Mouse (Mus musculus): Measurements from ENCODE around the gene Slc48a1.

Slc48a1 gene

DNA sequence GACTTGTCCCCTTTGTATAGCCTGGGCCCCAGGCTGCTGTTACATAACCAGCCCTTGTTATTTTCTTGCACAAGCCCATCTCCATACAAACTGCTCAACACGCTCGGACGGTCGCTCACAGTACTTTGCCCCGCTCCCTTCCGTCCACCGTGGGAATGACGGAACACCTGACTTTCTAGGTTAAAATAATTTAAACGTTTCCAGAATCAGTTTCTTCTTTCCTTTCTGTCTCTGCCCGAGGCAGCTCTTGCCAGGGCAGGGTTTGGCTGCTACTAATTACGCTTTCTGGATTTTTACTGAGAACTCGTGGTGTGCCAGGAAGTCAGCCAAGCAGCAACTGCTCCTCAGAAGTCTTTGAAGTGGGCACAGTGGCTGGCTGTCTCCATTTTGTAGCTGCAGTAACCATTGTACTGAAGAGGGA is 2.3 kb downstream of the Slc48a1 start:
- in situ Hi-C loops (cut with MboI, MseI) = loop anchor here (5.0 kb wide), 1 partner anchor 63 kb away; no protein-coding TSS in a partner anchor

DNA sequence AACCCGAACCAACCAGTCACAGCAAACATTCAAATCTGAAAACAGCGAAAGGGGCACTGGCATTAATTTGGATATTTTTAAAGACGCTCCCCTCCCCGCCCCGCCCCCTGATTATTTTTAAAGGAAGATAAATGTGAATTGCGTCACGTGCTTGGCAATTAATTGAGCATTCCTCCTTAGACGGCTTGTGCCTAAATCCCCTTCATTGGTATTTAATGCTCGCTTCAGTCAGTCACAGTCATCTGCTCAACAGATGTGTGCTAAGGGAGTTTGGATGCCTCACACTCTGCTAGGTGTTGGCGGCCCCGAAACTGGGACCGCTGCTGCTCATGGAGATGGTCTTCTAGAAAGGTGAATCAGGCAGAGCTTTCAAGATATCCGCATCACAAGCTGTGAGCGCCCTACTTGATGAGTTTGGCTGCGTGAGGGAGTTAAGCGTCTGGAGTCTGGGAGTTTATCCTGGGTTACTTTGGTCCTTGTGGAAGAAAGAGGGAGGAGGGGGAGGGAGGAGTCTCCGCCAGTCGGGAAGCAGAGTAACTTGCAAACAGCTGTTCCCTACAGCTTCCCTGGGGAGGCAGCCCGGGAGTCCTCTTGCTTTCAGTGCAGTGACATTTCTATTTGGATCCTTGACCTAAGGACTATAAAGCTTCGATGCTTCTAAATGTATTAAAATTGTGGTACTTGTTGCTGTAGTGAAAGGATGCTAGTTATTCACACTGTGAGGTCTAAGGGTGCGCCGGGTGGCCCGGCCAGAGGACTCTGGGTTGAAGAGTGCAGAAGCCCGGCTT is 3.8 kb downstream of the Slc48a1 start:
- in situ Hi-C loops (cut with MboI, MseI) = loop anchor here (5.0 kb wide), 1 partner anchor 65 kb away; no protein-coding TSS in a partner anchor

GRCm38 (mm10) chr15:97782749-97783105 is 4.4 kb downstream of the Slc48a1 start:
- in situ Hi-C loops (cut with MboI, MseI) = loop anchor here (5.0 kb wide), 1 partner anchor 65 kb away; no protein-coding TSS in a partner anchor

DNA sequence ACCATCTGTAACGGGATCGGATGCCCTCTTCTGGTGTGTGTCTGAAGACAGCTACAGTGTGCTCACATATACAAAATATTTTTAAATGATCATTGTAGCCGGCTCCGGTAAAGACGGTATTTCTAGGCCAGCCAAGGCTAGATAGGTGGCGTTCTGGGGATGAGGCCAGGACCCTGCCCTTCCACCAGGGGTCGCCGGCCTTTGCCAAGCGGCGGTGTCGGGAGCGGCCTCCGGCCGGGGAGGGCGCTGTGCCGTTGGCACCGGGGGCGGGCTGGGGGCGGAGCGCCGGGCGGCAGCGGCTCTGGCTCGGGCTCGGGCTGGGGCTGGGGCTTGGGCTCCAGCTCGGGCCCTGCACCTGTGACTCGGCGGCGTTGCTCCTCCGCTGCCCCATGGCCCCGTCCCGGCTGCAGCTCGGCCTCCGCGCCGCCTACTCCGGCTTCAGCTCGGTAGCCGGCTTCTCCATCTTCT is 5.8 kb downstream of the Slc48a1 start:
- in situ Hi-C loops (cut with MboI, MseI) = loop anchor here (5.0 kb wide), 1 partner anchor 67 kb away; no protein-coding TSS in a partner anchor

DNA sequence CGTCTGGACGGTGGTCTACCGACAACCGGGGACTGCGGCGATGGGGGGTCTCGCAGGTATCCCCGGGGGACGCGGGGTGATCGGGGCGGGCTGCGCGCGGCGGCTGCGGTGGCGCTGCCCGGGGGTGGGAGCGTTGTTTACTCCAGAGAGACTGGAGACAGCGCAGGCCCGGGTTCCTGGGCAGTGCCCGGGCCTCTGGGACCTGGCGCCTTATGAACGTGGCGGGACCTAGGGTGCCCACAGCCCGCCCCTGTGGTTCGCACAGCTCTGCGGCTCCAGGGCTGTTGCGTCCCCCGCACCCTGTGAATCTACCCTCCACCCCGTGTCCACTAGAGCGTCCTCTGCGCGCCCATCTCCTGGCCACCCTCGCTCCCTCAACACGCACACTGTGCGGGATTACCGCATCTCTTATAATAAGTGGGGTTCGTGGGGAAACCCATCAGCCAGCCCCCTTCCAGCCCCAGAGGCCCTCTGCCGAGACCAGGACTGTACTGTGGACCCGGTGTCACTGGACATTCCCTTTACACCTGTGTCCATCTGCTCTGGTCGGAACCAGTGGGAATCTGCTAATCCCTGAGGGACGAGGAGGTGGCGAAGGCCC is 6.3 kb downstream of the Slc48a1 start:
- in situ Hi-C loops (cut with MboI, MseI) = loop anchor here (5.0 kb wide), 1 partner anchor 67 kb away; no protein-coding TSS in a partner anchor

DNA sequence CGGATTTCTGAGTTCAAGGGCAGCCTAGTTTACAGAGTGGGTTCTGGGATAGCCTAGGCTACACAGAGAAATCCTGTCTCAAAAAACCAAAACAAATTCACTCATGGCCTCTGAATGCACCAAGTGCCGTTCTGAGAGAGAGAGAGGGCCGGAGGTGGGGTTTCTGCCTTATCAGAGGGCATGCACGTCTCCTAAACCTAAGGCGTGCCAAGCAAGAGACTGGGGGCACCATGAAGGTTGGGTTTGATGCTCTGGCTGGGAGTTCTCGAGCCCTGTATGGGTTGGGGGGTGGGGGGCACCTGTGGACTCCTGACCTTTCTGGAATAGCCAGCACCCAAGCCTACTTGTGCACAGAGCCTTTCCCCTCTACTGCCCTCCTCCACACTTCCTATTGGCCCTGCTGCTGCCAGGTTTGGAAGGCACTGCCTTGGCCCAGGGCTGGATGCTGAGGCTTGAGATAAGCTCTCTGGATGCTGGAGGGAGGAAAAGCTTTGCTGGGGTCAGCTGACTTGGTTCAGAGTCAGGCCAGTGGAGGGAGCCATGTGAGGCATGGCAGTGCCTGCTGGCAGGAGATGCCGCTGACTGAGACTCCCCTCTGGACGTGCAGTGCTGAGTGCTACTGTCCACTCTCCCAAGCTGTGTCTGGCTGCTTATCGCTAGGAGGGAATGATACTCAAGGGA is 7.6 kb downstream of the Slc48a1 start:
- in situ Hi-C loops (cut with MboI, MseI) = no loop called here

GRCm38 (mm10) chr15:97786412-97787112 is 8.2 kb downstream of the Slc48a1 start:
- in situ Hi-C loops (cut with MboI, MseI) = no loop called here

- in situ Hi-C loops (cut with MboI, MseI) = no loop called here
These were observed 9.0 kb downstream of the Slc48a1 start for GRCm38 (mm10) chr15:97787148-97787798.

- in situ Hi-C loops (cut with MboI, MseI) = no loop called here
These were observed 9.7 kb downstream of the Slc48a1 start for GRCm38 (mm10) chr15:97787799-97788667.

DNA sequence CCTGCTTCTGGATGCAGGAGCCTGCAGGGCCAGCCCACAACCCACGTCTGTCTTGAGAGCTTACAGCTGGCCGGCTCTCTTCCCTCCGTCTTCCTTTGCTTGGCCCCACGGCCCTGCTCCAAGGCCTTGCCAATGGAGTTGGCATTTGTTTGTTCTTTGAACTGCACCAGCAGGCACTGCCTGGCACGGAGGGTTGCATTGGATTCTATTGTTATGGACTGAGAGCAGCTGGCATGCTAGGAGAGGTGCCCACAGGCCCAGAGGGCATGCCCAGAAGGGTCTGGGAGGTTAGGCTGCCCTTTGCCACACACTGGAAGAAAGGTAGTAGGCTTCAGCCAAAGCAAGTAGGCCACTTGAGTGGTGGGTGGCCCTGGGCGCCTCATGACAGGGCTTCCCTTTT is 10.5 kb downstream of the Slc48a1 start:
- in situ Hi-C loops (cut with MboI, MseI) = no loop called here

DNA sequence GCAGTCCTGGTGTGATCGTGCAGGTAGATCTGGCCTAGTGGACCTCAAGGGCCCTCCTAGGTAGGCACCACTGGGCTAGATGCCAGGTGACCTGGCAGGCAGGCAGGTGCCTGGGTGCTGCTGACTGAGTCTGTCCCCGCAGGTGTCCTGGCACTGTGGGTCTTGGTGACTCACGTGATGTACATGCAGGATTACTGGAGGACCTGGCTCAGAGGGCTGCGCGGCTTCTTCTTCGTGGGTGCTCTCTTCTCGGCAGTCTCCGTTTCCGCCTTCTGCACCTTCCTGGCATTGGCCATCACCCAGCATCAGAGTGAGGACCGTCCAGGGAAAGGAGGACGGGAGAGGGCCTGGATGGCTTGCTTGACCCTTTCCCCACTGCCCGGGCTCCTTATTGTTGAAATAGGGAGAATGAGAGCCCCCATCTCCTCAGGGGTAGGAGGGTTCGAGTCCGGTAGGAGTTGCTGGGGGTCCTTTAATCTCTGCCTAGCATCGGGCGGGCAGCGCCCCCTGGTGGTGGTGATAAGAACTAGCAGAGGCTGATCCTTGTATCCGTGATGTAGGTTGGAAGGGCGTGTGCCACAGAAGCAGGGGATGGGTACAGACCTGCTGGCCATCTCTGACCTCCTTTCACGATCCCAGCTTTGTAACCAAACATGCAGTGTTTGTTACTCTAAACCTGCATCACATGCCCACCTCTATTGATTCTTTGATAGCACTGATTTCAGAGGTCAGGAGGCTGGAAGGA is 11.6 kb downstream of the Slc48a1 start:
- in situ Hi-C loops (cut with MboI, MseI) = loop anchor here (5.0 to 10.0 kb wide), 3 partner anchors 55 to 107 kb away; partner anchors contain the start of gene Hdac7 (in 1 of the 2)

DNA sequence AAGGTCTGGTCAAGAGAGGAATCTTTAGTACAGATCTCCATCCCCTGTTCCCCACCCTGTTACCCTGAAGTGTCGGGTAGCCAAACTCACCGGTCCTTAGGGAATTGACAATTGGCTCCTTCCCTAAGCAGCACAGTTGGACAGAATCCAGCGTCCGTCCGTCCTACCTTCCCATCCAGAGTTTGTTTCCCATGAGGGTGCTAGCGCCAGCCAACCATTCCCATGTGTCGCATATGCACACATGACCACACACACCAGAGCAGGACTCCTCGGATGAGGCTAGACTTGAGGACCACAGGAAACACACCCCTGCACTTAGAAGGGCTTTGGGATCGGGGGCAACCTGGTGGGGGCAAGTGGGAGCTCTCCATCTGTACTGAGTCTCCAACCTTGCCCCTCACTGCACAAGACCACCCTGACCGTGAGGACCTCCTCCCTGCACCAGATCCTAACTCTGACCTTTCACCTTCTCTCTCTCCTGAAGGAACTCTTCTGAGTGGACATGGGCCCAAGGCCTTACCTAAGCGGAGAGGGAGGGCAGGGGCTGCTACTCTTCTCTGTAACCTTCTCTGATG is 12.9 kb downstream of the Slc48a1 start:
- in situ Hi-C loops (cut with MboI, MseI) = loop anchor here (5.0 to 10.0 kb wide), 3 partner anchors 54 to 106 kb away; partner anchors contain the start of gene Hdac7 (in 1 of the 2)

GRCm38 (mm10) chr15:97793386-97794153 is 15.2 kb downstream of the Slc48a1 start:
- in situ Hi-C loops (cut with MboI, MseI) = loop anchor here (5.0 to 10.0 kb wide), 3 partner anchors 51 to 104 kb away; partner anchors contain the start of gene Hdac7 (in 1 of the 2)

DNA sequence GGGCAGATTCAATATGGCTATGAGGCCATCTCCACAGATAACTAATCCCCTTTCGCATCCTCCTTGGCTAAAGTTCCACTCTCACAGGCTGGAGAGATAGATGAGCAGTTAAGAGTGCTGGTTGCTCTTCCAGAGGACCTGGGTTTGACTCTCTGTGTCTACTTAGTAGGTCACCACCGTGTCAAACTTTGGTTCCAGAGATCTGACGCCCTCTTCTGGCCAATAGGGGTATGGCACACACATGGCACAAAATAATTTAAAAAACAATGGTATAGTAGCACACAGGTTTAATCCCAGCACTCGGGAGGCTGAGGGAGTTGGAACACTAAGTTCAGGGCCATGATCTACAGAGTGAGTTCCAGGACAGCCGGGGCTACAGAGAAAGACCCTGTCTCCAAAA is 15.9 kb downstream of the Slc48a1 start:
- in situ Hi-C loops (cut with MboI, MseI) = loop anchor here (5.0 to 10.0 kb wide), 3 partner anchors 51 to 103 kb away; partner anchors contain the start of gene Hdac7 (in 1 of the 2)

GRCm38 (mm10) chr15:97795559-97796235 is 17.4 kb downstream of the Slc48a1 start:
- in situ Hi-C loops (cut with MboI, MseI) = loop anchor here in 1 of 2 experiments (10.0 kb wide), 1 partner anchor 49 kb away; the partner anchor contains the start of gene Hdac7

- in situ Hi-C loops (cut with MboI, MseI) = loop anchor here in 1 of 2 experiments (10.0 kb wide), 1 partner anchor 48 kb away; the partner anchor contains the start of gene Hdac7
These were observed 18.5 kb downstream of the Slc48a1 start for GRCm38 (mm10) chr15:97796674-97797310.

All from T-helper 17 cell (primary cell).